Mouse (Mus musculus): ENCODE data around the gene Mgat5. TPM values are rescaled to one million over a fixed set of nuclear protein-coding genes. Genes with fewer than 3 reads are reported as not detected.
A peak's percentile ranks its signal among the peaks of the same experiment; 100 is the strongest.

Mgat5 gene
- polyA plus RNA-seq, 1 experiment from 2014 or later, result 4.6 TPM

DNA sequence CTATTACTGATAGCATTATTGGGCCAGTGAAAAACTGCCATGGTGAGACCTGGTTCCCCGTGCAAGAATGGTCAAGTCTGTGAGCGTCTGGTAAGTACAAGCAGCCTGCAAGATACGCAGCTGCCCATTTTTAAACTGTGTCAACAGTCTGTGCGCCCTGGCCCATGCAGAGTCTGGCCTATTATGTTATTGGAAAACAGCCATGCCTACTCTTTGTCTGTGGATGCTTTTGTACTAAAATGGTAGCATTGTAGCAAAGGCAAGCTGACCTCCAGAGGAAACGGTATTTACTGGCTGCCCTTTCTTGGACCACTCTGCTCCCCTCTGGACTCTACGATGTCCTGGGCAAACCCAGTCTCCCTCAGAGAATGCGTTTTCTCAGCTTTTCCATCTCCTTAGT, 209.7 kb downstream of the Mgat5 start:
- 94% methylated on average over 7 of the region's 7 CpGs for WGBS
- Histone ChIP-seq H3K27ac (no peak overlapping the region), H3K9ac (ENCODE audit: low read depth, low read length) (no peak overlapping the region), H3K4me2 (ENCODE audit: low read length) (no peak overlapping the region), H3K27me3 (ENCODE audit: insufficient read depth, low read length) (no peaks in the 10 kb centered on the region), H3K4me1 (replicated peaks; ENCODE audit: insufficient read depth, low read length) (no peaks in the 10 kb centered on the region), H3K9me3 (replicated peaks; ENCODE audit: low read length) (no peaks in the 10 kb centered on the region), H3K4me3 (replicated peaks; ENCODE audit: low read depth, low read length) (no peak overlapping the region), H3K36me3 (ENCODE audit: insufficient read depth, low read length) (peaks cover 11% of the 10 kb centered on the region; the same call in 1 of the 2 replicates)
- TF ChIP-seq CTCF (IDR thresholded peaks at IDR 0.05; ENCODE audit: low read depth), result no peak
- no peak for DNase-seq (ENCODE audit: low spot score)
- no peak for ATAC-seq (replicated peaks; ENCODE audit: low FRiP score, low read depth)

GRCm38 (mm10) chr1:127415896-127416295, 211.1 kb downstream of the Mgat5 start:
- Histone ChIP-seq H3K27me3 (ENCODE audit: insufficient read depth, low read length) (no peaks in the 10 kb centered on the region), H3K4me2 (ENCODE audit: low read length) (no peak overlapping the region), H3K4me3 (replicated peaks; ENCODE audit: low read depth, low read length) (no peak overlapping the region), H3K36me3 (ENCODE audit: insufficient read depth, low read length) (peaks cover 11% of the 10 kb centered on the region; the same call in 1 of the 2 replicates), H3K27ac (no peak overlapping the region), H3K9ac (ENCODE audit: low read depth, low read length) (no peak overlapping the region), H3K9me3 (replicated peaks; ENCODE audit: low read length) (no peaks in the 10 kb centered on the region), H3K4me1 (replicated peaks; ENCODE audit: insufficient read depth, low read length) (no peaks in the 10 kb centered on the region)
- no peak for TF ChIP-seq CTCF (IDR thresholded peaks at IDR 0.05; ENCODE audit: low read depth)
- WGBS, result 90% methylated on average over 1 of the region's 1 CpGs
- DNase-seq (ENCODE audit: low spot score), result no peak
- no peak for ATAC-seq (replicated peaks; ENCODE audit: low FRiP score, low read depth)

- no peak overlapping the region for H3K4me3 ChIP-seq (replicated peaks; ENCODE audit: low read depth, low read length)
- ATAC-seq (replicated peaks; ENCODE audit: low FRiP score, low read depth) (no peak), DNase-seq (ENCODE audit: low spot score) (no peak)
- no peak overlapping the region for H3K4me2 ChIP-seq (ENCODE audit: low read length)
- H3K9ac ChIP-seq (ENCODE audit: low read depth, low read length), result no peak overlapping the region
- no peak overlapping the region for H3K27ac ChIP-seq
- 83% methylated on average over 1 of the region's 1 CpGs for WGBS
- no peak for TF ChIP-seq CTCF (IDR thresholded peaks at IDR 0.05; ENCODE audit: low read depth)
- no peaks in the 10 kb centered on the region for H3K27me3 ChIP-seq (ENCODE audit: insufficient read depth, low read length)
- peaks cover 11% of the 10 kb centered on the region; the same call in 1 of the 2 replicates for H3K36me3 ChIP-seq (ENCODE audit: insufficient read depth, low read length)
- no peaks in the 10 kb centered on the region for H3K4me1 ChIP-seq (replicated peaks; ENCODE audit: insufficient read depth, low read length)
- no peaks in the 10 kb centered on the region for H3K9me3 ChIP-seq (replicated peaks; ENCODE audit: low read length)
Observed at GRCm38 (mm10) chr1:127416971-127417370, 212.2 kb downstream of the Mgat5 start.

GRCm38 (mm10) chr1:127418916-127419575, 214.2 kb downstream of the Mgat5 start:
- no peaks in the 10 kb centered on the region for H3K27me3 ChIP-seq (ENCODE audit: insufficient read depth, low read length)

GRCm38 (mm10) chr1:127419581-127419980, 214.8 kb downstream of the Mgat5 start:
- no peak for DNase-seq (ENCODE audit: low spot score)
- no peak for ATAC-seq (replicated peaks; ENCODE audit: low FRiP score, low read depth)
- 81% methylated on average over 7 of the region's 7 CpGs for WGBS

More at GRCm38 (mm10) chr1:127418916-127419575, 214.2 kb downstream of the Mgat5 start:
- 81% methylated on average over 4 of the region's 4 CpGs for WGBS
- Histone ChIP-seq H3K4me3 (replicated peaks; ENCODE audit: low read depth, low read length) (no peak overlapping the region), H3K36me3 (ENCODE audit: insufficient read depth, low read length) (0 out of 2 replicates have a peak, but pooled peaks cover 6% of the 10 kb centered on the region), H3K9ac (ENCODE audit: low read depth, low read length) (no peak overlapping the region), H3K9me3 (replicated peaks; ENCODE audit: low read length) (no peaks in the 10 kb centered on the region), H3K4me1 (replicated peaks; ENCODE audit: insufficient read depth, low read length) (no peaks in the 10 kb centered on the region), H3K4me2 (ENCODE audit: low read length) (no peak overlapping the region), H3K27ac (no peak overlapping the region)
- no peak for TF ChIP-seq CTCF (IDR thresholded peaks at IDR 0.05; ENCODE audit: low read depth)
- DNase-seq (ENCODE audit: low spot score), result no peak
- ATAC-seq (replicated peaks; ENCODE audit: low FRiP score, low read depth), result 0 out of 2 replicates have a peak, but pooled peaks have one; percentile 55

GRCm38 (mm10) chr1:127420383-127420782, 215.6 kb downstream of the Mgat5 start:
- H3K27ac ChIP-seq, result no peak overlapping the region
- H3K36me3 ChIP-seq (ENCODE audit: insufficient read depth, low read length), result no peaks in the 10 kb centered on the region
- WGBS, result 46% methylated on average over 13 of the region's 13 CpGs
- H3K27me3 ChIP-seq (ENCODE audit: insufficient read depth, low read length), result no peaks in the 10 kb centered on the region
- ATAC-seq (replicated peaks; ENCODE audit: low FRiP score, low read depth) (peak; percentile 86), DNase-seq (ENCODE audit: low spot score) (peak; percentile 52)
- H3K9ac ChIP-seq (ENCODE audit: low read depth, low read length), result no peak overlapping the region
- no peak overlapping the region for H3K4me2 ChIP-seq (ENCODE audit: low read length)
- TF ChIP-seq CTCF (IDR thresholded peaks at IDR 0.05; ENCODE audit: low read depth), result no peak
- no peak overlapping the region for H3K4me3 ChIP-seq (replicated peaks; ENCODE audit: low read depth, low read length)
- H3K4me1 ChIP-seq (replicated peaks; ENCODE audit: insufficient read depth, low read length), result no peaks in the 10 kb centered on the region
- H3K9me3 ChIP-seq (replicated peaks; ENCODE audit: low read length), result no peaks in the 10 kb centered on the region

More at GRCm38 (mm10) chr1:127419581-127419980, 214.8 kb downstream of the Mgat5 start:
- Histone ChIP-seq H3K27me3 (ENCODE audit: insufficient read depth, low read length) (no peaks in the 10 kb centered on the region), H3K9me3 (replicated peaks; ENCODE audit: low read length) (no peaks in the 10 kb centered on the region), H3K27ac (no peak overlapping the region), H3K4me3 (replicated peaks; ENCODE audit: low read depth, low read length) (no peak overlapping the region), H3K9ac (ENCODE audit: low read depth, low read length) (no peak overlapping the region), H3K36me3 (ENCODE audit: insufficient read depth, low read length) (0 out of 2 replicates have a peak, but pooled peaks cover 4% of the 10 kb centered on the region), H3K4me2 (ENCODE audit: low read length) (no peak overlapping the region), H3K4me1 (replicated peaks; ENCODE audit: insufficient read depth, low read length) (no peaks in the 10 kb centered on the region)
- no peak for TF ChIP-seq CTCF (IDR thresholded peaks at IDR 0.05; ENCODE audit: low read depth)
